Mouse (Mus musculus) hindlimb bud, embryonic 11.5 days (tissue): ENCODE results near the gene Selenot.
"Not testable (repeated sequence)": the region's sequence is repeated elsewhere in the genome, so short reads cannot be mapped to it uniquely, and the experiment has no call there.

Experiments used
- DNase-seq: peaks from one replicate; pipeline ENCODE4 v3.0.0-alpha.2; 2012; ENCODE audit warnings: low read depth, low spot score; ENCODE audit errors: extremely low spot score

The Selenot gene

GRCm38 (mm10) chr3:58576137-58577066, at the start of gene Selenot:
Gene Selenot, plus strand, starts transcription at chr3:58576636.
- peak; percentile 97 for DNase-seq

GRCm38 (mm10) chr3:58536573-58536972, 39.9 kb upstream of the Selenot start:
- no peak for DNase-seq

GRCm38 (mm10) chr3:58552001-58552811, 24.2 kb upstream of the Selenot start:
- no peak for DNase-seq

- no peak for DNase-seq
These were observed 19.8 kb upstream of the Selenot start for GRCm38 (mm10) chr3:58556649-58557048.

- DNase-seq, result no peak
These were observed 16.5 kb upstream of the Selenot start for GRCm38 (mm10) chr3:58559887-58560286.

- DNase-seq, result no peak
These were observed 15.0 kb upstream of the Selenot start for GRCm38 (mm10) chr3:58561437-58561836.

- DNase-seq, result no peak
These were observed 5.6 kb upstream of the Selenot start for GRCm38 (mm10) chr3:58570821-58571220.

- DNase-seq, result peak; percentile 12
These were observed 649 bp downstream of the Selenot start for GRCm38 (mm10) chr3:58577067-58577503.

GRCm38 (mm10) chr3:58577506-58578050, 1.1 kb downstream of the Selenot start:
- peak; percentile 2 for DNase-seq

- DNase-seq, result no peak
These were observed 5.1 kb downstream of the Selenot start for GRCm38 (mm10) chr3:58581530-58581929.

GRCm38 (mm10) chr3:58582297-58582696, 5.9 kb downstream of the Selenot start:
- no peak for DNase-seq

- no peak for DNase-seq
These were observed 6.5 kb downstream of the Selenot start for GRCm38 (mm10) chr3:58582788-58583426.

GRCm38 (mm10) chr3:58590544-58590943, 14.1 kb downstream of the Selenot start:
- not testable (repeated sequence) for DNase-seq

GRCm38 (mm10) chr3:58592666-58593065, 16.2 kb downstream of the Selenot start:
- DNase-seq, result not testable (repeated sequence)

GRCm38 (mm10) chr3:58593623-58594022, 17.2 kb downstream of the Selenot start:
- DNase-seq, result no peak

- no peak for DNase-seq
These were observed 32.1 kb downstream of the Selenot start for GRCm38 (mm10) chr3:58608506-58608905.

- DNase-seq, result no peak
These were observed 33.5 kb downstream of the Selenot start for GRCm38 (mm10) chr3:58609985-58610384.

GRCm38 (mm10) chr3:58621066-58621465, 44.6 kb downstream of the Selenot start:
- no peak for DNase-seq

- no peak for DNase-seq
These were observed 46.4 kb downstream of the Selenot start for GRCm38 (mm10) chr3:58622665-58623394.

GRCm38 (mm10) chr3:58624981-58625380, 48.5 kb downstream of the Selenot start:
- no peak for DNase-seq
